Mouse (Mus musculus) left cerebral cortex, adult 9 months (tissue): ENCODE results near the gene Acsl1.
"Not testable (repeated sequence)": the region's sequence is repeated elsewhere in the genome, so short reads cannot be mapped to it uniquely, and the experiment has no call there.

Experiments
- DNase-seq, 2 experiments: peaks; one replicate each; pipeline ENCODE4 v3.0.0; 2022; ENCODE audit warnings: low spot score in 2 of 2

The Acsl1 gene

DNA sequence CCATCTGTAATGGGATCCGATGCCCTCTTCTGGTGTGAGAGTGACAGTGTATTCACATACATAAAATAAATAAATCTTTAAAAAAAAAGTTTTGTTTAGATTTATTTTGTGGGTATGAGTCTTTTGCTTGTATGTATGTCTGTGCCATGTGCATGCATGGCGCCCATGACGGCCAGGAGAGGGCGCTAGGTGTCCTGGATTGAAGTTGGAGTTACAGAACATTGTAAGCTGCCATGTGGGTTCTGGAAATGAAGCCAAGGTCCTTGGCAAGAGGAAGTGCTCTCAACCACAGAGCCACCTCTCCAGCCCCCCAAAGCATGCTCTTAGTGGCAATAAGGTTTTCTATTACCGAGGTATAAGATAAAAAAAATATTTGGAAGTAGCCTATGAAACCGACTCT is 88.6 kb downstream of the Acsl1 start:
- no peak for DNase-seq

DNA sequence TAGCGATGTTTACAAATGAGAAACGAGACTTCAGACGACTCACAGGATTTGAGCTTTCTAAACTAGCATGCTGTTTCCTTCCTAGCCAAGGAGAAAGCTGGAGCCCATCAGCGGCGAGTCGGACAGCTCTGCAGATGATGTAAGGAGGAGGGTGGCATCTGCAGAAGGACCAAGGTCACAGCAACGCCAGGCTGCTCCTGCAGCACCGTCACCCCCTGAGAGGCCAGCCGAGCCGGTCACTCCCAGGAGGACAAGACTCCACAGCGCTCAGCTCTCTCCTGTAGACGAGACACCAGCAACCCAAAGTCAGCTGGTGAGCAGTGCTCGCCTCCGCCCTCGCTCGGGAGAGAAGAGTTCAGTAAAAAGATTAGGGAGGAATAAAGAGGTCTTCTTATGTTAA is 91.5 kb downstream of the Acsl1 start:
- DNase-seq, result no peak

DNA sequence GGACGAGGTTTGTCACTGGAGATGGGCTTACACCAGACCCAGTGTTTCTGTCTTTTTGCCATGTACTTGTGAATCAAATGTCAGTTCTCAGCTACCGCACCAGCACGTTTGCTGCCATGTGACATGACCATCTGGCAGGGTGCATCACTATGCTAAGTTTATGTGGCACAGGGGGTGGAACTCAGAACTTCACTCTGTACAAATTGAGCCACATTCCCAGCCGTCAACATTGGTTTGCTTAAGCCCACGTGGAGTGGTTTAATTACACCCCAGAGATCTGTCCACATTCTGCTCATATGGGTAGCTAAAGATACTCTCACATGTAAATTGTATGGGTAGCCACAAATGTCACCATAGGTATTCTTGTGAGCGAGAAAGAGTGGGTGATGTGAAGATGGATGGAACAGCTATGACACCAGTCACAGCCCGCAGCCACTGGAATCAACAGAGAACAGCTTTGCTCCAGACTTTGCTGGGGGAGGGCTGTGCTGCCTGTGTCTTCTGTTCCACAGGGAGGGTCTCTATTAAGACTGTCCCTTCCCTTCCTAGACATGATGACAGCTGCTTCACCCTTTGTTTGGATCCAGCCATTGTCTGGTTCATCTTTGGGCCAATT is 96.2 kb downstream of the Acsl1 start:
- peak; percentile 75 to 89 for DNase-seq

DNA sequence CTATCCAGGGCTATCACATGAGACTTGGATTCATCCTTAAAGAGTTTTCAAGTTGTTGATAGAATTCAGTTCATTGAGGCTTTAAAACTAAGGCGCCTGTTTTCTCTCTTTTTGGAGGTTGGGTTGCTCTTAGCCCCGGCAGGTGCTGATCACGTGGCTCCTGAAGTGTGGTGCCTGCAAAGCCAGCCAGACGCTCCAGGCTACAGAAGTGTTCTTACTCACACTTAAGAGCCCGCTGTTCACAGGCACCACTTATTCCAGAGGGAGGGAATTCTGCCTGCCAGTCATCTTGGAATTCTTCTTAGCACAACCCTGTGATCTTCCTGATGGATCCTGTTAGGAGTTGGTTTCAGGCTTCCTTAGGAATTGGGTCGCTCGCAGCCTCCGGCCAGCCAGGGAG is 97.1 kb downstream of the Acsl1 start:
- DNase-seq, result peak in 1 of 2 experiments; percentile 25

DNA sequence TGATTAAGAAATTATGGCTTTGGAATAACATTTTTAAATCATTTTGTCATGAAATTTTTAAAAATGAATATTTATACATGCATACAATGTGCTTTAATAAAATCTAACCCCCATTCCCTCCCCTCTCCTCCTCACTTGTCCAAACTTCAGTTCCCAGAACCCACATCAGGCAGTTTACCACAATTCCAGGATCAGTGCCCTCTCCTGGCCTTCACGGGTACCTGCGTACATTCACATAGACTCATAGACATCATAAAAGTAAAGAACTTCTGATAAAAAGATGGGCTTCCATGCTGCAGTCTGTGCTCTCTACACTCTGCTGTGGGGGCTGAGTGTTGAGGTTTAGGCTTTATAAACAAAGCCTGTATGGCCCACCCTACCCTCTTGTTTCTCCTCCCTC is 98.1 kb downstream of the Acsl1 start:
- DNase-seq, result no peak

DNA sequence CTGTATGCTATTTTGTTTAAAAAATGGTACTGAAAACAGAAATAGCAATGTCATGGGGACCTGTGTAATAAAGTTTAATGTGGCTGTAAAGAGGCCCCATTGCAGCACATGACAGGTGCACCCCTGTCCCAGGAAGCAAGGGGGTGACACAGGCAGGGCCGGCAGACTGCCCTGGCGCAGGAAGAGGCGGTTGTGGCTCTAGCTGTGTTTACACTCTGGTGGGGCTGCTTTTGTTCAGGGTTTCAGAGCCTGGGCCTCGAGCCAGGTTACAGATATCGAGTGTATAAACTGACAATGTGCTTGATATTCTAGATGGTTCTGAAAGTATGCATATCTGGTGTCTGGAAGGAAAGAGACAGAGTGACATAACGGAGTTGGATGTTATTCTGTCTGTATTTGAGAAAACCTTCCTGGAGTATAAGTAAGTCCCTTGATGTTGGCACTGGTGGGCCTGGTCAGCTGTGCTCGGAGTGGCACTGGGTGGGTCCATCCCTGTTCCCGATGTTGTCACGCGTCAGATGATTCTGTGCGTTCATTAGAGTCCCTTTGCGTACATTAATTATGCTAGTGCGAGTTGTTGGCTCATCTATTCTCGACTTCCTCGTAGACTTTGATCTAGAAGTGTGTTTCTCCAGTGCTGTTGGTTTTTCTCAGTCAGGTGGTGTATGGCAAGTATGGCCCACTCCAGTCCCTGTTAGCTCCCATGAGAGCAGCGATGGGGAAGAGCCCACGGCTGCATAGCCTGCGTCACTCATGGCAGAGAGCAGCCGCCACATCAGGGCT is 99.0 kb downstream of the Acsl1 start:
- no peak for DNase-seq

DNA sequence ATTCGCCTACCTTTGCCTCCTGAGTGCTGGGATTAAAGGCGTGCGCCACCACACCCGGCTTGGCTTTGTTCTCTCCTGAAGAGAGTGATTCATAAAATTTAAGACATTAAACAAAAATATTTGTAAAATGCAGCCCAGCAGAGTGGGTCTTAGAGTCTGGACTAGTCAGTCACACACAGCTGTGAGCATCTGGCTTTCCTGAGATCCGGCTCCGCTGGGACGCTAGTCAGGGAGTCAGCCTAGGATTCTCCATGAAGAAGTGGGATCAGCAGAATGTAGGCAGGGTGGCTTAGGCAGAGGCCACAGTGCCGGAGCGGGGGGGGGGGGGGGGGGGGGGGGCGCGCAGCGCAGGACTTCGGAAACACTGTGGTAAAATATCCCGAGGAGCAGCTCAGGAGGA is 99.8 kb downstream of the Acsl1 start:
- DNase-seq, result no peak

DNA sequence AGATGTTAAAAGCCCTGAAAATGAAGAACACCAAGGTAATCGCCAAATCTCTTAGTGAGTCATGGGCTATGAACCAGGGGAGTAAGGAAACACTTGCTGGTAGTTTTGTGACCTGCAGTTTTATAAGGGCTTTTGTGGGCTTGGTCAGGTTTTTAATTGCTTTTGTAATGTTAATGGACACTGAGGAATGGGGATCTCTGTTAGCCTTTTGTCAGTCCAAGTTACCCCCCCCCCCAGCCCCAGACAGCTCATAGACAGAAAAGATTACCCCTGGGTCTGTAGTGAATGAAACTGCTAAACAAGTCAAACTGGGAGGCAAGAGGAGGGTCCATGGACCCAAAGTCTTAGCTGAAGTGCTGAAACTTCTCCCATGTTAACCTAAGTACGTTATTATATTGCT is 102.6 kb downstream of the Acsl1 start:
- DNase-seq, result no peak

DNA sequence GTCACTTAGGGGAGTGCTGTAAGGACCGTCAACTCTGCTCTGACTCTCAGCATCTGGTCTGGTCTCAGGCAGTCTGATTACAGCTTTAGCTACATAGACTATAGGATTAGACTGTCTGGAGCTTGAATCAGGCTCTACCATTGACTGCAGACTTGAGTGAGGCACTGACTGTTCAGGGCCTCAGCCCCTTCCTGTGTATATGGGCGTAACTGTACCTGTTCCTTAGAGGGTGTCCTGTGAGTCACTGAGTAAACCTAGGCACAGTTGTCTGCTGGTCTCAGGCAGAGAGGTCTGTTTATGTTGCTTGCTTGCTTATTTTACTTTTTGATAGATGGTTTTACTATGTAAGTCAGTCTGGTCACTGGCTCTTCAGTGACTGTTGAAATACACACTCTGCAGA is 103.1 kb downstream of the Acsl1 start:
- DNase-seq, result no peak

DNA sequence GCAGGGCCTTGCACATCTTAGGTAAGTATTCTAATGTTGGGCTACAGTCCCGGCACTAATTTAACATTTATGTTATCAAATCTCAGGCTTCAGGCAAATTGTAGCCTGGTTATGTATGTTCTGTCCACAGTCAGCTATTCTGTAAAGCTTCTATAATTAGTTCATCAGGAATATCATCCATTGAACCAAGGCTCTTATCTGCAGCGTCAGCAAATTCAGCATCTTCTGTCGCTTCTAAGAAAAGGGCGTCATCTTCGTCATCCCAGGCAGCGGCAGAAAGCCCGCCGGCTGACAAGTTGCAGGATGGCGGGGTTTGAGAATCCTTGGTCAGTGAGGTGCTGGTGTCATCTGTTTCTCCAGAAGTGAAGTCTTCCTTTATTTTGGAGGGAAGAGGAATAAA is 108.0 kb downstream of the Acsl1 start:
- no peak for DNase-seq

DNA sequence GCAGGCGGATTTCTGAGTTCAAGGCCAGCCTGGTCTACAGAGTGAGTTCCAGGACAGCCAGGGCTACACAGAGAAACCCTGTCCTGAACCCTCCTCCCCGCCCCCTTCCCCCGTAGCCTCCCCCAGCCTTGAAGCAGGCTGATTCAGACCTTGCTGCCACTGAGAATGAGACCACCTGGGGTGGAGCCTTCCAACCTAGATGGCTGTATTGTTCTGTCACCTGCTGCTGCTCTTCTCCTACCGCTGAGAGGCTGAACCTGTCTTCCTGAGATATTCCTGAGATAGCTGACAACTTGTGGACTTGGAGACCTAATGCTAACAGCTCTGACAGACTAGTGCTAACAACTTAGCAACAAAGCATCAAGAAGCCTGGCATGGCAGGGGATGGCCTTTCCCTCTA is 113.5 kb downstream of the Acsl1 start:
- not testable (repeated sequence) for DNase-seq

DNA sequence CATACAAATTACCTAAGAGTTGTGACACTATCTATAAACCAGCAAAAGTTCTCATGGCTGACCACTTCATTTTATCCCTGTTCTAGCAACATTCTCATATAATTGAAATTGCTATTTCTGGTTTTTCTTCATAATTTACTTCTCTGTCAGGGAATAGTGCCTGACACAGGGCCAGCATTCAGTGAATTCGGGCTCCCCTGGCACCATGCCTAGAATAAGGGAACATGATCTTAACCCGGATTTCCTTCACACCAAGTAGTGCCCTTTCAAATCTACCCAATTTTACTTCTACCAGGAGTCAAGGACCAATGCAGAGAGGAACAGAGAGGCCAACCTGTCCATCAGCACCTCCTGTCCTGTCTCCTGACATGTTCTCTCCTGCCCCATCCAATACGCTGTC is 114.7 kb downstream of the Acsl1 start:
- no peak for DNase-seq
